Mouse (Mus musculus) bone marrow, adult 2 months (tissue): ENCODE results near the gene Cdh23.

ENCODE experiments used
- CTCF ChIP-seq: fragments of 200-500 bp; IDR thresholded peaks from 2 replicates; pipeline ENCODE4 v1.5.1; 2011; ENCODE audit warnings: low read length, control low read depth; ENCODE audit not compliant: control insufficient read depth, insufficient read depth
- POLR2A ChIP-seq: fragments of 200-500 bp; IDR thresholded peaks from 2 replicates; pipeline ENCODE4 v1.6.1; 2011; ENCODE audit warnings: low read depth, mild to moderate bottlenecking, control low read depth, low read length, borderline replicate concordance; ENCODE audit not compliant: control insufficient read depth

DNA sequence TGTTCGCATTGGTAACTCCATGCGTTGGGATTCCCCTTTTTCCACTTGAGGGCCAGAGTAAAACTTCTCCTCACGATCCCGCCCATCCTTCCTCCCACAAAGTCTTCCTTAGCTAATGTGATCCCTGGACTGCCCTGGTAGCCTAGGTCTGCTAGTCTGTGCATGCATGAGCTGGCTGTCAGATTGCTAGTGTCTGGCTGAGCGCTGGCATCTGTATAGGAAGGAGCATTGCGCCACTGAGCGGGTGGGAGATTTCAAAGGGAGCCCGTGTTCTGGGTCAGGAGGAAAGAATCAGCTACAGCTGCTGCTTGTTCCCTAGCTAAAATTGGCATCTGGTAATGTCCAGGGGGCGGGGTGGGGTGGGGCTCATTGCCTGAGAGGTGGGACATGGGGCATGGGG is 400.3 kb downstream of the Cdh23 start:
- TF ChIP-seq CTCF = no peak
- TF ChIP-seq POLR2A = no peak
